Mouse (Mus musculus): ENCODE measurements at regions not wholly inside any gene's neighbourhood (a gene's known extent, or its start where the extent isn't known, plus 50 kb on each side); places are given as distances from the start of the nearest gene placed in this dataset.

GRCm38 (mm10) chr11:63230786-63231185, 102.0 kb downstream of the Pmp22 start:
- H3K4me1 ChIP-seq (ENCODE audit: control insufficient read depth, insufficient read depth, low read length): peaks cover 10% of the 10 kb centered on the region; the same call in 1 of the 2 replicates
- DNase-seq (ENCODE audit: low spot score) (no peak), ATAC-seq (ENCODE audit: low FRiP score, low read depth) (no peak)
- H3K4me3 ChIP-seq (replicated peaks; ENCODE audit: low read length): no peak overlapping the region
- no peaks in the 10 kb centered on the region for H3K36me3 ChIP-seq (ENCODE audit: control insufficient read depth, insufficient read depth, low read length)
- H3K27me3 ChIP-seq (ENCODE audit: control insufficient read depth, insufficient read depth, low read length): no peaks in the 10 kb centered on the region
- no peak overlapping the region for H3K4me2 ChIP-seq (replicated peaks; ENCODE audit: low read depth, low read length, severe bottlenecking)
- 89% methylated on average over 6 of the region's 6 CpGs for WGBS
- no peak for TF ChIP-seq POLR2A (IDR thresholded peaks at IDR 0.05; ENCODE audit: borderline replicate concordance, extremely low read depth, insufficient read depth, insufficient read length)
- no peak overlapping the region for H3K27ac ChIP-seq (replicated peaks; ENCODE audit: low read depth, low read length)
- H3K9me3 ChIP-seq (ENCODE audit: control insufficient read depth, low read length): no peaks in the 10 kb centered on the region
- no peak overlapping the region for H3K9ac ChIP-seq (ENCODE audit: low read depth, low read length, severe bottlenecking)

GRCm38 (mm10) chr11:63233172-63233966, 104.6 kb downstream of the Pmp22 start:
- no peak overlapping the region for H3K27ac ChIP-seq (replicated peaks; ENCODE audit: low read depth, low read length)
- DNase-seq (ENCODE audit: low spot score): no peak
- WGBS: 79% methylated on average over 13 of the region's 13 CpGs

DNA sequence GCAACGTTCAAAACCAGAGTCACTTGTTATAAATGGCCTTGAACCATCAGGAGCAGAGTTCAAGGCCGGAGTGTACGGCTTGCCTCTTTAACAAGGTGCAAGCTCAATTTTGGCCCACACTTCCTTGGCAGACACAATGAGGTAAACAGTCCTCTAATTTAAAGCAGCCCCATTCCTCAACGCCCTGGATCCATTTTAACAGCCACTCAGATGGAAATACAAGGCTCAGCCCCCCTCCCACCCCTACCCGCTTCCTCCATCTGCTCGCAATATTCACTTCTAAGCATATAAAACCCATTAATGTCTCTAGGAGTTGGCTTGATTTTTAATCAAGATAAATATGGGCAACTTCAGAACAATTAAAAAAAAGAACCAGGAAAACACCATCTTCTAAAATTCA, 105.7 kb downstream of the Pmp22 start:
- peak; percentile 46 for DNase-seq (ENCODE audit: low spot score)
- Histone ChIP-seq H3K36me3 (ENCODE audit: control insufficient read depth, insufficient read depth, low read length) (no peaks in the 10 kb centered on the region), H3K9ac (ENCODE audit: low read depth, low read length, severe bottlenecking) (no peak overlapping the region), H3K4me1 (ENCODE audit: control insufficient read depth, insufficient read depth, low read length) (peaks cover 10% of the 10 kb centered on the region; the same call in 1 of the 2 replicates), H3K27me3 (ENCODE audit: control insufficient read depth, insufficient read depth, low read length) (no peaks in the 10 kb centered on the region), H3K4me3 (replicated peaks; ENCODE audit: low read length) (no peak overlapping the region), H3K4me2 (replicated peaks; ENCODE audit: low read depth, low read length, severe bottlenecking) (no peak overlapping the region), H3K9me3 (ENCODE audit: control insufficient read depth, low read length) (no peaks in the 10 kb centered on the region), H3K27ac (replicated peaks; ENCODE audit: low read depth, low read length) (no peak overlapping the region)
- no peak for TF ChIP-seq POLR2A (IDR thresholded peaks at IDR 0.05; ENCODE audit: borderline replicate concordance, extremely low read depth, insufficient read depth, insufficient read length)
- no peak; the same call in 1 of the 2 replicates for ATAC-seq (ENCODE audit: low FRiP score, low read depth)
- WGBS: 23% methylated on average over 6 of the region's 6 CpGs

More at GRCm38 (mm10) chr11:63233172-63233966, 104.6 kb downstream of the Pmp22 start:
- no peak for TF ChIP-seq POLR2A (IDR thresholded peaks at IDR 0.05; ENCODE audit: borderline replicate concordance, extremely low read depth, insufficient read depth, insufficient read length)
- Histone ChIP-seq H3K4me3 (replicated peaks; ENCODE audit: low read length) (no peak overlapping the region), H3K27me3 (ENCODE audit: control insufficient read depth, insufficient read depth, low read length) (no peaks in the 10 kb centered on the region), H3K4me1 (ENCODE audit: control insufficient read depth, insufficient read depth, low read length) (peaks cover 10% of the 10 kb centered on the region; the same call in 1 of the 2 replicates), H3K9me3 (ENCODE audit: control insufficient read depth, low read length) (no peaks in the 10 kb centered on the region), H3K9ac (ENCODE audit: low read depth, low read length, severe bottlenecking) (no peak overlapping the region), H3K36me3 (ENCODE audit: control insufficient read depth, insufficient read depth, low read length) (no peaks in the 10 kb centered on the region), H3K4me2 (replicated peaks; ENCODE audit: low read depth, low read length, severe bottlenecking) (no peak overlapping the region)
- no peak for ATAC-seq (ENCODE audit: low FRiP score, low read depth)

- no peaks in the 10 kb centered on the region for H3K36me3 ChIP-seq (ENCODE audit: control insufficient read depth, insufficient read depth, low read length)
- no peak overlapping the region for H3K27ac ChIP-seq (replicated peaks; ENCODE audit: low read depth, low read length)
- no peak for DNase-seq (ENCODE audit: low spot score)
- H3K27me3 ChIP-seq (ENCODE audit: control insufficient read depth, insufficient read depth, low read length): no peaks in the 10 kb centered on the region
- no peak overlapping the region for H3K9ac ChIP-seq (ENCODE audit: low read depth, low read length, severe bottlenecking)
- H3K9me3 ChIP-seq (ENCODE audit: control insufficient read depth, low read length): no peaks in the 10 kb centered on the region
- ATAC-seq (ENCODE audit: low FRiP score, low read depth): no peak
- no peak overlapping the region for H3K4me2 ChIP-seq (replicated peaks; ENCODE audit: low read depth, low read length, severe bottlenecking)
- WGBS: 67% methylated on average over 4 of the region's 4 CpGs
- H3K4me1 ChIP-seq (ENCODE audit: control insufficient read depth, insufficient read depth, low read length): peaks cover 10% of the 10 kb centered on the region; the same call in 1 of the 2 replicates
- H3K4me3 ChIP-seq (replicated peaks; ENCODE audit: low read length): no peak overlapping the region
- TF ChIP-seq POLR2A (IDR thresholded peaks at IDR 0.05; ENCODE audit: borderline replicate concordance, extremely low read depth, insufficient read depth, insufficient read length): no peak
These were observed 109.9 kb downstream of the Pmp22 start for GRCm38 (mm10) chr11:63238655-63239054.

- no peak overlapping the region for H3K4me3 ChIP-seq (replicated peaks; ENCODE audit: low read length)
- no peak for TF ChIP-seq POLR2A (IDR thresholded peaks at IDR 0.05; ENCODE audit: borderline replicate concordance, extremely low read depth, insufficient read depth, insufficient read length)
- H3K27ac ChIP-seq (replicated peaks; ENCODE audit: low read depth, low read length): no peak overlapping the region
- peak; percentile 4 for DNase-seq (ENCODE audit: low spot score)
- 0 out of 2 replicates have a peak, but pooled peaks cover 2% of the 10 kb centered on the region for H3K4me1 ChIP-seq (ENCODE audit: control insufficient read depth, insufficient read depth, low read length)
- 59% methylated on average over 9 of the region's 9 CpGs for WGBS
- no peaks in the 10 kb centered on the region for H3K27me3 ChIP-seq (ENCODE audit: control insufficient read depth, insufficient read depth, low read length)
- no peak for ATAC-seq (ENCODE audit: low FRiP score, low read depth)
- H3K9me3 ChIP-seq (ENCODE audit: control insufficient read depth, low read length): no peaks in the 10 kb centered on the region
- H3K36me3 ChIP-seq (ENCODE audit: control insufficient read depth, insufficient read depth, low read length): no peaks in the 10 kb centered on the region
- H3K4me2 ChIP-seq (replicated peaks; ENCODE audit: low read depth, low read length, severe bottlenecking): no peak overlapping the region
- H3K9ac ChIP-seq (ENCODE audit: low read depth, low read length, severe bottlenecking): no peak overlapping the region
These were observed 115.2 kb downstream of the Pmp22 start for GRCm38 (mm10) chr11:63243906-63244416.

Measured in limb, embryonic 14.5 days (tissue).